Mouse (Mus musculus): Measurements from ENCODE around the gene Gm45521. TPM values are rescaled to one million over a fixed set of nuclear protein-coding genes. Genes with fewer than 3 reads are reported as not detected.

Gm45521 gene
- not detected for total RNA-seq (2021)
- long read RNA-seq, experiment 1: 0 reads
- long read RNA-seq, experiment 2: 0 reads

DNA sequence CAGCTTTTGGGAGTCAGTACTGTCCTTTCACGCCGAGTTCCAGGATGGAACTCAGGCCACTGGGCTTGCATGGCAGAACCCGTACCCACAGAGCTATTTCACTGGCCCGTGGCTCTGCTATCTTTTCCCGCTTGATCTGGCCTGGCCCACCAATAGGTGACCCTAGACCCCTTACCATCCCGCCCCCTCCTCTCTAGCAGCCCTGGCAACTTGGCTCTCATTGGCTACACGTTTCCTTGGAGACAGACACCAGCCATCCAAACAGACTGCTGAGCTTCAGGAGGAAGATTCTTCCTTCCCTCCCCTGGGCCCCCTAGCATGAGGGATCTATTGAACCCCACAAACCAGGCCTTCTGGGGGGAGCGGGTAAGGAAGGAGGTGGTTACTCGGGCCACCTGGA, at the start of gene Gm45521:
Gene Gm45521, plus strand, starts transcription at position 240 of the 400 bp plus-strand sequence.
- no peak for DNase-seq (ENCODE audit: low spot score in 2 of 2)

DNA sequence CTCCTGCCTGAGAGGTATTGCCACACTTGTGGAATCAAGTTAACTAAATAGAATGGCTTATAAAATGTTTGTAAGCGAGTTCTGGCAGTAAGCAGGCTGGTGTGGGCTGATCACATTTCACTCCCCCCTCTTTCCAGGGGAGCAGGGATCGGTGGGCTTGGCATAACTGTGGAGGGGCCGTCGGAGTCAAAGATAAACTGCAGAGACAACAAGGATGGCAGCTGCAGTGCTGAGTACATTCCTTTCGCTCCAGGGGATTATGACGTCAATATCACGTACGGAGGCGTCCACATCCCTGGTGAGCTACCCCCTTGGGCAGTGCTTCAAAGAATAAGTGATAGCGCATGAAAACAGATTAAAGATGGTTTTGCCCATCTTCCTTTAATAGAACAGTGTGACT, 47.6 kb upstream of the Gm45521 start:
- no peak for DNase-seq (ENCODE audit: low spot score in 2 of 2)

DNA sequence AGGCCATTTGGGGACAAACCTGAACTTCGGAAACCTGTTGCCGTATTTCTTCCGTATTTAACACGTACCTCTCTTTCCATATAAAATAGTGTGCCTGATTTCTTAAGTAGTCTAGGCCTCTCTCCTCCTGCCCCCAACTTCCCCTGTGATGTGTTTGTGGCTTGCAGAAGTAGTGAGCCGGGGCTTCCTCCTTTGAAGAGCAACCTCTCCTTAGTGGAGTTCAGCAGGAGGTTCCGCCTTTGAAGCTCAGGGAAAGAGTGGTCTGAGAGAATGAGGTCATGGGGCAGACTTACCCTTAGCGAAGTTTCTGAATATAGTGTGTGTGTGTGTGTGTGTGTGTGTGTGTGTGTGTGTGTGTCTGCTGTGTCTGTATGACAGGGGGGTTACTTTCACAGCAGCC, 43.2 kb upstream of the Gm45521 start:
- no peak for DNase-seq (ENCODE audit: low spot score in 2 of 2)

DNA sequence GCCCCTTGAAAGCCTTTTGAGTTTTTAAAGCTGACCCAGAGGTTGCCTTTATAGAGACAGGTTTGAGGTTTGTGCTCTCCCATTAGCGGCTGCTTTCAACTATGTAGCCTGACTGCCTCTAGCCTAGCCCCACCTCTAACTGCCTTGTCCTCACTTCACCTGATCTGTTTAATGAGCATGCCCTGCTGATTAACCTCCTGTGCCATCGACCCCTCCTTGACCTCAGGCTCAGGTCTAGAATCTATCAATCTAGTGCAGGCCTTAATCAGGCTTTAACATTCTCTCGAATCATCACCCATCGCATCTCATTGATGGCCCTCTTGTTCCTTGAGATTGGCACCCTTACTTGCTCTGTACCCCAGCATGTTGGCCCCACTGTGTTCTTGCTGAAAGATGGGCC, 42.6 kb upstream of the Gm45521 start:
- no peak for DNase-seq (ENCODE audit: low spot score in 2 of 2)

DNA sequence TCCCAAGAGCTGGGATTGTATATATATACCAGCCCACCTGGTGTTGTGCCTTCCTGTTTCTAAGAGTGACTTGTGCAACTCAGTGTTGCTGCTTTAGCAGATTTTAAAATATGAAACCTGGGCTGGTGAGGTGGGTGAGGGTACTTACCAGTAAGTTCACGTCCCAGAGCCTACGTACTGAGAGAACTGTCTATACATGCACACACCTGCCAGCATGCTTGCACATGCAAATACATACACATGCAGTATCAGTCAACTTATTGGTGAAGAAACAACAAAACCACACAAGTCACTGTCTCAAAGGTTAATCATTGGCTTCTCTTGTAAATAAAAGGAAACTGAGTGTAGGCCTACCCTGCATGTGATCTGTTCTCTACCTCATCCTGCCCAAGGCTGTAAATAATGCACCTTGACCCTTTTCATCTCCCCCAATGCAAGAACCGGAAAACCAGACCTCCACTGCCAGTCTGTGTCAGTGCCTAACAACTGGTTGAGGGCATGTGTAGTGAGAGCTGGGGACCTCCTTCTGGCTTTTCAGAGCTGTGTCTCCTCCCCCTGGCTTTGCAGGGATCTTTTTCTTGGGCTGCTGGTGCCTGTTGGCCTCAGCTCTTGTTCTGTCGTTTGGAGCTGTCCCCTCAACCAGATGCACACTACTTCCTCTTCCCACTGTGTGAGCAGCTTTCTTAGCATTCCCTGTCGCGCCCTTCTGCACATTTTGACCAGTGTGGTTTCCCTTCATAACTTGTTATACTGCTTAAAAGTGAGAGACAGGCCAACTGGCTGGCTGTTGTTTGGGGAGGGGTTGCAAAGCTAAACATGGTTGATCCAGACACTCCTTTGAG, 38.7 kb upstream of the Gm45521 start:
- no peak for DNase-seq (ENCODE audit: low spot score in 2 of 2)

DNA sequence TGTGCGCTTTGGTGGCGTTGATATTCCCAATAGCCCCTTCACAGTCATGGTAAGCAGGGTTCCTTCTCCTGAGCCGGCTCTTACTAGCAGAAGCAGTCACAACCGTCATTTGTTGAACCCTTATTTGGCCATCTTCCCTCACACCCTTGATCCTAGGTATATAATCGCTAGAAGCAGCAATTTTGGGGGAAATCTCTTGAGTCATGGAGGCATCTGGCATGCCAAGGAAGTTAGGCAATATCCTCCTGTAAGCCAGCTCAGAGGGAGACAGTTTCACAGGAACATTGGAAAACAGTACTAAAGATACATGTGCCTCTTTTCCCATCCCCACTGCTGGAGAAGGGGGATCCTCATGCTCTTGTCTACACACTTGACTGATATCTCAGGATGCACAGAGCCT, 37.8 kb upstream of the Gm45521 start:
- no peak for DNase-seq (ENCODE audit: low spot score in 2 of 2)

DNA sequence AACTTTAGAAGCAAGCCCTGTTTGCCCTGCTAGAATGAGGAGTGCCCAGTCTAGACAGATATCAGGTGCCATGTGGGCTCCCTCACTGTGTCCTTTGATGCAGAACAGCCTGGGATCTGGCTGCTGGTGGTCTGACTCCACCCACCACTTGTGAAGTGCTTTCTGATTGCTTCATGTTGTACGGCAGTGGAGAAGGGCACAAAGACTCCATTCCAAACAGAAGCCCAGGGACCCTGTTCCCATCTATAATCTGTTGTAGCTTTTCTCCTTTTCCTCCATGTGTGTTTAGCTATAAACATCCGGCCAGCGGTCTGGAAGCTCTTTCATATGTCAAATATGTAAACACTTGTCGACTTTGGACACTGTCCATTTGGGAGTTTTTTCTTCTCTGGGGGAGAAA, 37.2 kb upstream of the Gm45521 start:
- no peak for DNase-seq (ENCODE audit: low spot score in 2 of 2)

DNA sequence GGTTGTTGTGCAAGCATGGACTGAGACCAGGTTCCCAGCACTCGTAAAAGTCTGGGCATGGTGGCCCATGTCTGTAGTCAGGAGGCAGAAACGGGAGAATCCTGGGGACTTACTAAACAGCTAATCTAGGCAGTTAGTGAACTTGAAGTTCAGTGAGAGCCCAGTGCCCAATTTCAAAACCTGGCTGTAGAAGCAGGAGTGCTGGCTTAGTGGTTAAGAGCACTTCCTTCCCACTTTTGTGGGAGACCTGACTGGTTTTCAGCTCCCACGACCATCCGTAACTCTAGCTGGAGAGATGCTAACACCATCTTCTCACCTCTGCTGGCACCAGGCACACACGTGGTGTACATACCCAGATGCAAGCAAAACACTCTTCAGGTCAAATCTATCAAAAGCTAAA, 35.6 kb upstream of the Gm45521 start:
- DNase-seq (ENCODE audit: low spot score in 2 of 2): no peak

DNA sequence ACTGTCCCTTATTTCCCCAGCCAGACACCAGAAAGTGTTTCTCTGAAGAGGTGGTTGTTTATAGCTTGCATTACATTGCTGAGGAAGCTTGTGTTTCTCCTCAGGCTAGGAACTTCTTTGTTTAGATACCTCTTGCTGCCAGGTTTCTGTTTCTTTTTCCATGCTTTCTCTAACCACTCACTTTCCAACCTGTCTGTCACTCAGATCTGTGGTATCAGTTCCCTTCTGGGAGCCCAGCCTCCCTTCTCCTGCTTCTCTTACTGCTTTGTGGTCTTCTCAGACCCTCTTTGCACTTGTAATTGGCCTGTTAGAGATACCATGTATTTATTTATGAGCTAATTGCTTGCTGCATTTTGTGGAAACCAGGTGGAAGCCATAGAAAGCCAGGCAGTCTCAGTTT, 33.5 kb upstream of the Gm45521 start:
- no peak for DNase-seq (ENCODE audit: low spot score in 2 of 2)

DNA sequence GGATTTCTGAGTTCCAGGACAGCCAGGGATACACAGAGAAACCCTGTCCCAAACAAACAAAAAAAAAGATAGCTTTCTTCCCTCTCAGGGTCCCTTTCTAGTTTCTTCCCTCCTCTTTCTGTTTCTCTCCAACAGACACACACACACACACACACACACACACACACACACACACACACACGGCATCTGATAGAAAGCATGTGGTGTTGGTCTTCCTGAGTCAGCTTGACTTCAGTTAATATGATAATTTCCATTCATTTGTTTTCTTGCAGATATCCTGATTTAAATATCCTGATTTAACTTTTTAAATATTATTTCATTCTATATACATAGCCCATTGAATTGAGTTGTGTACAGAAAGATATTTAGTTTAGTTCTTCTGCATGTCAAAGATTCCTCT, 28.7 kb upstream of the Gm45521 start:
- DNase-seq (ENCODE audit: low spot score in 2 of 2): no peak

DNA sequence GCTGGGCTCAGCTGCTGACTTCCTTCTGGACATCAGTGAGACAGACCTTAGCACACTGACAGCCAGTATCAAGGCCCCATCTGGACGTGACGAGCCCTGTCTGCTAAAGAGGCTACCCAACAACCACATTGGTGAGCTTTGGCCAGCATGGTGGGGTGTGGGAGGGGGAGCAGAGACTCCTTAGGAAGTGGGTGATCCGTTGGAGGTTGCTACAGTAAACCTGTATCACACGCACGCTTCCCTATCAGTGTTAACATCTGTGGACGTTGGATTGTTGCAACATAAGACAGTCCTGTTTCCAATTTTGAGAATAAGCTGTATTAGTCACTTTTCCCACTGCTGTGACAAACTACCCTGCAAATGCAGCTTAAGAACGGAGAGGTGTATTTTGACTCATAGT, 28.1 kb upstream of the Gm45521 start:
- no peak for DNase-seq (ENCODE audit: low spot score in 2 of 2)

DNA sequence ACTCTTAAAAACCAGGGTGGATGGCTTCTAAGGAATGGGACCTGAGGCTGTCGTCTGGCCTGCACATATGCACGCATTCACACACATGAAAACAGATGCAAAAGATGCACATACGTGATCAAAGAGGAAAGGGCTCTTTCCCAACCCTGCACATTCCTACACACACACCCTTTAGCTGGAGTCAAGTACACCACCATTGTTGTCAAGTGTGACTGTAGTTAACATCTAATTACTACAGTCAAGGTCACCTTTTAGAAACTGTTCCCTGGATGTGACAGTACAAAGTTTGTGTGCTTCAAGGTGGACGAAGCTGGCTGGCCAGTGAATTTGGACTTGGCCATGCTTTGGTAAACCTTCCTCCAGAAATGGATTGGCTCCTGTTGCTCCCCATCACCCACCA, 24.9 kb upstream of the Gm45521 start:
- DNase-seq (ENCODE audit: low spot score in 2 of 2): no peak

DNA sequence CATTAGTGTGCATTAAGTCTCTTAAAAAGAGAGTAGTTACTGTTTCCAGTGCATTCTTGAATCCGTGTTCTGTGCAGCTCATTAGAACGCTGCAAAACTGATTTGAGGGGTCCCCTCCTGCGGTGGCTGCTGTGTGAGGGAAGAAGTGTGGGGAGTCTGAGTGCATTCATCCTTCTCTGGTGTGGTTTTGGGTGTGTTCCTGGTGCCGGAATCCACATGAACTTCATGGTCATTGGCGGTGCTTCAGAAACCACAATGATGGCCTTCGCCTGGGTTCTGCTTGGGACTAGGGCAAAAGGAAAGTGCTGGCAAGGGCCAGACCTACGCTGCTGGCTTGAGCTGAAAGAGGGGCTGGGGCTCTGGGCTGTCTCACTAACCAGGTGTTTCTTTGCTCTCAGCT, 22.9 kb upstream of the Gm45521 start:
- no peak for DNase-seq (ENCODE audit: low spot score in 2 of 2)

DNA sequence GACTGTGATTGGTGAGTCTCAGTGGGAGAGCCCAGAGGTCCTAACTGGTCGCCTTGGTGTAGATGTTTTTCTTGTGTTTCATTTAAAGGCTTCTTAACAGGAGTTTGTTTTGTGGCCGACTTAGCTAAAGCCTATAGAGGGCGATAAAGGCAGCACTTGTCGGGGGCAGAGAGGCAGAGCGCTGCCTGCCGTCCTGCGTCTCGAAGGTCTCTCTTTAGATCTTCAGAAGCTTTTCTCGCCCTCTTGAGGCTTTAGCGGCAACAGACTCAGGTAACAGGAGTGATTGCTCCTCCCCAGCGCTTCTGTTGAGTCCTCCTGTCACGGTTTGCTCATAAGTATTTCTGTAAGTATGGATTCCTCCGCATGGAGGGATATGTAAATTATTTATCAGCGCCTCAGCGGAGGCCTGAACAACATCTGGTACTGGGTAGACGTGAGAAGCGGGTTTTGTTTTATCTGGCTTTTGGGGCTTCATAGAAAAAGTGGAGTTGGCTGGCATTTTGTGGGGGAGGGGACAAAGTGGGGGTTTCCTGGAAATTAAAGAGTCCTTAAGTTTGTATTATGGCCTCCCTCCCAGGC, 19.9 kb upstream of the Gm45521 start:
- no peak for DNase-seq (ENCODE audit: low spot score in 2 of 2)

DNA sequence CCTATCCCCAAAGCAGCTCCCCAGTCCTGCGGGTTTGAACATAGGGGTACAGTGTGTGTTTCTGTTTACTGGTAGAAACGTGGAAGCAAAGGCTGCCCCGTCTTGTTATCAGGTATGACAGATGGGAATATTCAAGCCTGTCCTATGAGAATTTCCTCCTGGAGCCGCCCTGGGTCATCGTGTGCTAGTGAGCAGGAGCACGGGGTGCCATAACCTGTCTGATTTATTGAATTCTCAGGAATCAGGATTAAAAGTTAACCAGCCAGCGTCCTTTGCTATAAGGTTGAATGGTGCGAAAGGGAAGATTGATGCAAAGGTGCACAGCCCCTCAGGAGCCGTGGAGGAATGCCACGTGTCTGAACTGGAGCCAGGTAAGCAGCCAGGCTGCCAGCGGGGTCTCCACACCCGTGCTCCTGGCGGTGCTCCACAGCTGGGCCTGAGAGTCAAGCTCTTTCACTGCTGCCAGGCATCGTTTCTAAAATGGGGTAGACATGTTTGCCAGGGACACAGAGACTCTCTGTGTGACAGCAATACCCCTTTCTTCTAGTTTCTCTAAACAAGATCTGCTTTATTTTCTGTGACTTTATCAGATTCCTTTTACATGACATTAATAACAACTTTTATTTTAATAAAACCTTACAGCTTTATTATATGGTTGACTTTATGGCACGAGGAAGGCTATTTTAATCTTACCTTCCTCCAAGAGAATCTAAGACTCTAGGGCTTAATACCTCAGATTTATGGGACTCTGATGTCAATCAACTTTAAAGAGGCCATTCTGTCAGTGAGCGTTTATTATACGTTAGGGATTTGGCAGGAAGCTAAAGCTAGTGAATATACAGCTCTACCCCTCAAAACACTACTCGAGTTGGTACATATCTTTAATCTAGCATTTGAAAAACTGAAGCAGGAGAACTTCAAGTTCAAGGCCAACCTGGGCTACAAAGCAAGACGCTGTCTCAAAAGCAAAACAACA, 18.0 kb upstream of the Gm45521 start:
- DNase-seq (ENCODE audit: low spot score in 2 of 2): no peak

DNA sequence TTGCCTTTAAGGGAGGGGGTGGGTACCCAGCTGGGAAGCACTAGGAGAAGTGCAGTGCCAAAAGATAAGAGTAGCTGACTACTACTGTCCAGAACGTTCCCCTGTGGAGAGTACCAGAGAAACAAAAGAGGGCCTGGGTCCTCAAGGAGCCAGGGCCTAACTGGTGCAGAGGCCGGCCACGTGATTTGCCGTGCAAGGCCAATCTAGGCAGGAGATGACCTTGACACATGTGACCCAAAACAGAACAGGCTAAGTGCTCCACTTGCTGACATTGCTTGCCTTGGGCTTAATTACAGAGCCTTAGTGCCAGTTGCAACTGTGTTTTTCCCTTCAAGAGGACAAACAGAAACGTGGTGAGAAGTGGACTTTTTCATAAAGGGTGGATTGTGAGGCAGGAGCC, 15.7 kb upstream of the Gm45521 start:
- DNase-seq (ENCODE audit: low spot score in 2 of 2): no peak

DNA sequence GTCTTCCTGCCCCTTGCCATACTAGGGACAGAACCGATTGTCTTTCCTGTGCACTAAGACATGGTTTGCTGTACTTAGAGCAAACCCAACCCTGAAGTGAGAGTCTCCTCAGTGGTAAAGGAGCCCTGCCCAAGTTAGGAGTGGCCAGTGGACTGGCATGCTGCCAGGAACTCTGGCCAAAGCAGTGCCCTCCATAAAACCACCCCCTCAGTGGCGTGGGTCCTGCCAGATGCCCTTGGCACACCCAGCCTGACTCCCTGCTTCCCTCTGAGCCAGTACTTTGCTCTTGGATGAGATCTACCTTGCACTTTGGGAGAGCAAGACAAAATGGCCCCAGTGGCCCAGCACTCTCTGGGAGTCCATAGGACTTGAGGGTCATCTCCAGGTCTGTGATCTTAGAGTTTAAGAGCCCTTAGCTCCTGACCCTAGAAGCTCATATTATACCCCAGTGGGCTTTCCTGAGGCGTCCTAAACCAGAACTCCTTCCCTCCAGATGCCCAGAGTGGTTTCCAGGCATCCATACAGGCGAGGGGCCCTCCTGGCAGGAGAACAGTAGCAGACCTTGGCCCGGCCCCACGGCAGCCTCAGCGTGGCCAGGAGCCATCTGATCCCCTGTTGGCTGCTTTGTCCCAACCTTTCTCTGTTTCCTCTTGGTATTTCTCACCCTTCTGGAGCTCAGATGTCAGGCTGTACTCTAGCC, 13.8 kb upstream of the Gm45521 start:
- DNase-seq (ENCODE audit: low spot score in 2 of 2): peak; percentile 46 to 47

DNA sequence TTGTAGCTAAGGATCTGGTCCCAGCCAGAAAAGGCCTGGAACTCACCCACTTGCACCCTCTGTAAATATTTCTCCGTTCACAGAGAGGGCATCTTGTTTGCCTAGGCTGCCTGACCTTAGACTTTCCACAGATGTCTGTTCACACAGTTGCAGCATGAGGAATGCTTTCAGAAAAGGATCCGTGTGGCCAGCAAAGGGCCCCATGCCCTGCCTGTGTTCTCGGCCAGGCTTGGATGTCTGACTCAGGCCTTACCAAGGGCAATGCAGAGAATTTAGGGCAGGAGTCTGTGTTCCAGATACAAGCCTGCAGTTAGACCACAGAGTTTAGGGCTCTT, 13.3 kb upstream of the Gm45521 start:
- no peak for DNase-seq (ENCODE audit: low spot score in 2 of 2)

DNA sequence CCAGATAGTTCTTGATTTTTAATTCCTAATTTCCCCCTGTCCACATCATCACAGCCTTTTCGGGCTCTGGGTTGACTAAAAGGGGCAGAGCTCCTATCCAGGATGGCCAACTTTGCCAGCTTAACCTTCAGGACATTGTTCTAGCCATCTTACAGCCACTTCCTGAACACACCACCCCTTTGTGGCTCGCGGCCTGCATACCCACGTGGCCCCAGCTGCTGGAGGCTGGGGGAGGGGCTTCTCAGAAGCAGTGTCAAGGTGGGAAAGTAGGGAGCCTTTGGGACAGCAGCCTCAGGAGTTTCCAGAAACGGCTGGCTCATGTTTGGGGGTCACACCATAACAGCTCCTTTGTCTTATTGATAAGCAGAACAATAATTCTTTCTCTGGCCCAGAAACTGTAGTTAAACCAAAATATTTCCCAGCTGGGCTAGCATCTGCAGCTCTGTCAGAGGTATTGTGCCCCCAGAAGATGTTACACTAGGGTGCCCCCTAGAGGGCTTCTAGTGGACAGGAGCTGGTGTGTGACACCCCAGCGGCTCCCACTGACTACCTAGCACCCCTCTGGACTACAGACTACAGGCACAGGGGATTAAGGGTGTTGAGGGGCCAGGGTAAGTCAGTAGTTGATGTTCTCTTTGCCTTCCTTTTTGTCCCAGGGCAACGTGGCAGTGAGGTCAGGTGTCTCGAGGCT, 12.6 kb upstream of the Gm45521 start:
- no peak for DNase-seq (ENCODE audit: low spot score in 2 of 2)

DNA sequence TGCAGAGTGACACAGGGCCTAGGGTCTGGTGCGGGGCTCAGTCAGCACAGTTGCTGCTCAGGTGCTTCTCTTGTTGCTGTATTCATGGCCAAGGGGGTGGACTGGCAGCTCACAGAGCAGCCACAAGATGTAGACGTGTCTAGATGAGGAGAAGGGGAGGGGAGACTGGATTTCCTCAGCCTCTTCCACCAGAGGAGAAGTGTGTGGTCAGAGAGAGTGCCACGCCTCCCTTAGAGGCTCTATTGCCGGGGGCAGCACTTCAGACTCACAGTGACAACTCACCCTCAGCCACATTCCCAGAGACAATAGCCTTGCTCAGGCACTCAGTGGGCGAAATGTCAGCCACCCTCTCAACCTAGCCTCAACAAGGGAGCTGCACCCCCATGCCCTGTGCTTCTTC, 11.8 kb upstream of the Gm45521 start:
- no peak for DNase-seq (ENCODE audit: low spot score in 2 of 2)

DNA sequence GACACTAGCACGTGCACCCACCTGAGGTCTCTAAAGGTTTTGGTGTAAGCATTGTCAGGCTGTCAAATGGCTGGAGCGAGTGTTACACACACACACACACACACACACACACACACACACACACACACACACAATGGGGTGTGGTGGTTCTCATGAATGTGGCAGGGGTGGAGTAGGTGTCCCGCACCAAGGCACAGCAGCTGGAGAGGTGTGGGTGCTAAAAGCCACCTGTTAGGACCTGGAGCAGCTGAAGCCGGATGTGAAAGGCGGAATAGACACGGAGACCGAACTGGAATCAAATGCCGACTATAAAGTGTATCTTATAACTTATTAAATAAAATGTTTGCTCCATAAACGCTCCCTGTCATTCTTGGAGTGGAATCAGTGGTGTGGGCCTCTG, 5.9 kb upstream of the Gm45521 start:
- no peak for DNase-seq (ENCODE audit: low spot score in 2 of 2)
